Mouse (Mus musculus): Measurements from ENCODE around the gene Olfr792.

Olfr792 gene

DNA sequence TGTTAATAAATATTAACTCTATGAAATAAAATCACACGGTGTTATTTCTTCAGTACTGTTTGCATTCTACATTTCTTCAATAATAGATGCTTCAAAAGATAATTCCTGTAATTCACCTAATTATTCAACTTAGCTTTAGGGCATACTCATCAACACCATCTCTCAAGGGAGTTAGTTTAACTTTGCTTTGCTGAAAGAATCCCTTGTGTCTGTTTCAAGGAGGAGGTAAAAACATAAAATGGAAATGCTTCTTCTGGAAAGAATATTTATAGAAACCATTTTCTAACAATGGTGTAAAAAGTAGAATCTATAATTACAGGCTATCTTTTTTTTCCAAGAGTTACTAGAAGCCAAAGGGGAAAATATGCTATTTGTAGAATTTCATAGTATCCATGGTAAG, at the start of gene Olfr792:
Gene Olfr792 (plus strand): TSS at position 301 of the 400 bp plus-strand sequence.
- no peak for DNase-seq (ENCODE audit: low read depth)

DNA sequence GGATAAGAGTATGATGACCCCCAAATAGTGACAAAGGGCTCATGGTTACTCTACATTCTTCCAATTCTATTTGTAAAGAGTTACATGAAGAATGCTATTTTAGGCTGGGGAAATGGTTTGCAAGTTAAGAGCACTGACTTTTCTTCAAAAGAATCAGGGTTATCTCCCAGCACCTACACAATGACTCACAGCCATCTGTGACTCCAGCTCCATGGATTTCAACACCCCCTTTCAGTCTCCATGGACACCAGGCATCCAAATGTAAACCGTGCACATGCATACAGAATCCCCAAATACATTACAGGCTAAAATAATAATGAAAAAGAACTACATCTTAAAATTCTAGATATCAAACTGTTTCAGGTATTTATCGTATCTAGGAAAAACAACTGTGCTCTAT, 48.9 kb upstream of the Olfr792 start:
- no peak for DNase-seq (ENCODE audit: low read depth)

DNA sequence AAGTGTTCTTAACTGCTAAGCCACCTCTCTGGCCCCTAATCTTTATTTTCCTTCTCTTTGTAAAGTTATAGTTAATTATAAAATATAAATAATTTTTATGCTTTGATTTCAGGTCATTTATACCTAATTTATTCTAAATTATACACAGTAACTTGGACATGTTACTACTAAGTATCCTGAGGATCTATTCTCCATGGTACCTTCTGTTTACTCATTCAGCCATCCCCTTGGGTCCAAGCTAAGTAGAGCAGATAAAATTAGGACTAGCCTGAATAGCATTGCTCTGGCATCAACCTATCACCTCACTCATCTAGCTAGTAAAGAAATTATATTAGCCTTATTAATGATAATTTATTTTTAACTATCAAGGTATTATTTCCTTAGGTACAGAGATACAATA, 40.8 kb upstream of the Olfr792 start, which contains the start of gene Olfr790:
Gene Olfr790 (plus strand): TSS at position 301 of the 400 bp plus-strand sequence.
- DNase-seq (ENCODE audit: low read depth), result no peak

DNA sequence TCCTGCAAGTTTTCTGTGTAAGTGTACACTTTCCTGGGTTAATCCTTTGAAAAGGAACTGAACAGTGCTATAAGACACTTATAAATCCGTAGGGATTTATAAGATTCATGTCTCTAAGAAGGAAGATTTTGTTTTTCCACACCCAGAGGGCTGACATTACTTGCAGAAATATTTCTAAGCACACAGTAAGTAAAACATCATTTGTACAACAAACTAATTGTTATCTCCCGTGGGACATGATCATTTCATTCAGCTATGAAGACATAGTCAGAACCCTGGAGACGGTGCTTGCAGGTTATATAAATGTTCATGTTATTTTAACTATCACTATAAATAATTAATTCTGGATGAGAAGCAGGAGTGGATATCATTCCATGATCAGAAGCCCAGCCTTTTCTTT, 17.5 kb upstream of the Olfr792 start, which contains the start of gene Olfr791:
Gene Olfr791 (plus strand): TSS at position 301 of the 400 bp plus-strand sequence.
- DNase-seq (ENCODE audit: low read depth), result no peak

DNA sequence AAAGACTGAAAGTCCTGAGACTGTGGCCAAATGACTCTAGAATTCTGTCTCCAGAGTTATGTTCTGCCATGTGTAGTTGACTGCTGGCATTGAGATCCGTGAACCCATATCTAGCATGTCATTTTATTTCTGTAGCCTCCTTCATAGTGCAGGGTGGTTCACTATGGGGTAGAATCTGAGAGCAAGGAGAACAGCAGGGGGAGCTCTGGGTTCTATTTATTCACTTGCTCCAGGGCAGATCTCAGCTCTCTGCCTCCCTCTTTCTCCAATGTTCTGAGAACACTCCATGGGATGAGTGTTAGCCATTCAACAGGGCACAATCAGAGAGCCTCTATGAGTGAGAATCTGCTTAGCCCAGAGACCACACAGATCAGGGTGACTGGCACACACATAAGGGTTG, 10.4 kb downstream of the Olfr792 start:
- no peak for DNase-seq (ENCODE audit: low read depth)

DNA sequence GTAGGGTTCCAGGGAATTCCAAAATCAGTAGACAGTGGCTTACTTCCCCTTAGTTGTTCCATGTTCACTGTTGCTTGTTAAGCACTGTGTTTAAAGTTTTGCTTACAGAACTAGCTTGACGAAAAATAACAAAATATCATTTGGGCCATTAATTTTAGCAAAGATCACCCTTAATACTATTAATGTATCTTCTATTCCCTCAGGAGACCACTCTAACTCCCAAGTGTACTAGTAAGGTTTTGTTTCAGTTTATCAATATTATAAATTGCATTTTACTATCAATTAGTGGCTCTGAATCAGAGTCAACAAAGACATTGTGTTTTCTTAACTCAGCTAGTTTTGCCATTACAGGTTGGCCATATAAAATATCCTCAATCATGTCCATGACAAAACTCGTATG, 28.4 kb downstream of the Olfr792 start, which contains the start of gene Olfr794:
Gene Olfr794 (plus strand): TSS at position 301 of the 400 bp plus-strand sequence.
- DNase-seq (ENCODE audit: low read depth), result no peak

DNA sequence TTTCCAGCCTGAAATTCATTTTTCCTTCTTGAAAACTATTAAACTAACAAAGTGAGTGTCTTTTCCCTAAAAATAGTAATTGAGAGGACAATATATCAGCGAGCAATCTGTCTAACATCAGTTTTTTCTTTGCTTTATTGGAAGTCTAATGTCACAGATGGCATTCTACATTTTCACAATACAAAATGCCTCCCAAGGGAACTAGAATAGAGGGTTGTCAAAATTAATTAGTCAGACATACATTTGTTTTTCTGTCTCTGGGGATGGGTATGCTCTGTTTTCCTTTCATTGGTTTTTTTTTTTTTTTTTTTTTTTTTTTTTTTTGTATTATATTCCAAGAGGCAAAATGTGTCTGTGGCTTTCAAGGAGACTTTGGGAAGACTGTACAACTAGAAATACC, 38.1 kb downstream of the Olfr792 start:
- DNase-seq (ENCODE audit: low read depth), result no peak

Measured in naive thymus-derived CD4-positive, alpha-beta T cell, adult 2 months (primary cell).